Mouse (Mus musculus): ENCODE measurements around the gene Adamts9.

Gene Adamts9

DNA sequence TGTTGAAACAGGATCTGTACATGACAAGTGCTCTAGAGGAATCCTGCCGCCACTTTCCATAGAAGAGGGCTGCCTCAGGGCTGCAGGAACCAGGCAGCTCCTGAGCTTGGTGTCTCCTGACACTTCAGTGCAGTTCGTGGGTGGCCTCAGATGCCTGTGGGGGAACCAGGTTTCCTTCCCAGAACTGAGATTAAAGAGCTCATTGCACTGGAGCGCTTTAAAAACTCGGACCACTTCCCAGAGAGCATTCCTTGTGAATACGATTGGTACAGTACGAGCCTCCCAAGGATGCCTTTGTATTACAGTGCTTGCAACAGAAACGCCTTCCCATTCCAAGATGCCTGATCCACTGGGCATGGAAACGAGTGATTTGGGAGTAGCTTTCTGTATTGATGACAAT lies 18.8 kb downstream of the Adamts9 start:
- DNase-seq (ENCODE audit: low spot score): no peak

DNA sequence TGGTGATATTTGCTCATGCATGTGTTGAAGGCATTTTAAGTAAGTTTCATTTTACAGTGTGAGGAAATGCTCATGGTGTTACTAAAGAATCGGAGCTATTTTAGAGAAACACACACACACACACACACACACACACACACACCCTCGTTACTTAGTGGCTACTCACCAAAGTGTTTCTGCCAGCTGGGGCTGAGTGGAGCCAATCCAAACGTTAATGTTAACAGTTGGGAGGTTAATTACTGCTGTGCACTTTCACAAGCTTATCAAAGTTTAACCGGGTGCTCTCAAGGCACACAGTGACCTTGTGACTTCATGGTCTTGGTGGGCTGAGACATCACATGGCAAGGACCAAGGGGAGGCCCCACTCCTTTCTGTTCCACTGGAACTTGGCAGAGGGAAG lies 21.4 kb downstream of the Adamts9 start:
- DNase-seq (ENCODE audit: low spot score): no peak

DNA sequence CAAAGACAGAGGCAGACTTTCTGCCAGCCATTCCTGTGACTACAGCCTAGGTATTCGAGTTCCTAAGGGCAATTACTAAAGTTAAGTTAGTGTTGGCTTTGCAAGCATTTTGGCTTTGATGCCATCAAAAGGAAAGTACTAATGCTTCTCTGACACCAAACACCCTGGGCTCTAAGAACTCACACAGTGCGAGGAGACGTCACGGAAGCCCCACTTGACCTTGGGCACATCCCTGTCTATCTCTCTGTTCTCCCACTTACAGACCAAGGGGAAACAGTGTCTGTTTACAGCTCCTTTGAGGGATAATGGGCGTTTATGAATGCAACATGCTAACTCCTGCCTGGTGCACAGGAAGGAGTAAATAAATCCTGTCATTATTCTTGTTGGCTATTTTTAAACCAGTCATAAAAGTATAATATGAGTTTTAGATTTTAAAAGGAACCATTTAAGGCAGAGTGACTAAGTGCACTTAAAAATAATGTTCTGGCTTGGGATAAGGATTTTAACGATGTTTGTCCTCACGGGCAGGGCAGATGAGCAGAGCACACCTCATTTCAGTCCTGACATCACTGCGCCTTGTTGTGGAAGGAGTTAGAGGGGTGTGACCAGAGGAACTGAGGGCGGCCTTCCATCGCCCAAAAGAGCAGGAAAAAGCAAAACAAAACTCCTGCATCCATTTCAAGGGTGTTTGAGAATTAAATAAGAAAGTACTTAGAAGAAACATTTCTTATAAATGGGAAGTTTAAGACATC lies 22.2 kb downstream of the Adamts9 start:
- no peak for DNase-seq (ENCODE audit: low spot score)

- DNase-seq (ENCODE audit: low spot score): no peak
Measured at GRCm38 (mm10) chr6:92910611-92911010, 32.7 kb downstream of the Adamts9 start.

DNA sequence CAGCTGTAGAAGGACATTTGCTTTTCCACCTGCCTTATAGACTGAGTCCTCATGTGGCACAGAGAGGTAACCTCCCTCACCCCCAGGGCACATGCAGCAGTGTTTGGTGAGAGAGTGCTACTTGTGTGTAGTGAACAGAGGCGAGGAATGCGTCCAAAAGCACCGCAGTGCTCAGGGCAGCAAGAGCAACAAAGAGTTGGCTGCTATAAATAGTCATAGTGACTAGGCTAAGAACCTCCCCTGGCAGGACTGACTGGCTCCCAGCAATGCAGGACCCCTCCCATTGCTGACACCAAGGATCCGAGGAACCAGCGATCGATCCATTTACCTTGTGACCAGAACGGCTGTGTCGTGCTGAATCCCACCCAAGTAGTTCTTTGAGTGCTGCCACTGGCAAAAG lies 33.9 kb downstream of the Adamts9 start:
- no peak for DNase-seq (ENCODE audit: low spot score)

DNA sequence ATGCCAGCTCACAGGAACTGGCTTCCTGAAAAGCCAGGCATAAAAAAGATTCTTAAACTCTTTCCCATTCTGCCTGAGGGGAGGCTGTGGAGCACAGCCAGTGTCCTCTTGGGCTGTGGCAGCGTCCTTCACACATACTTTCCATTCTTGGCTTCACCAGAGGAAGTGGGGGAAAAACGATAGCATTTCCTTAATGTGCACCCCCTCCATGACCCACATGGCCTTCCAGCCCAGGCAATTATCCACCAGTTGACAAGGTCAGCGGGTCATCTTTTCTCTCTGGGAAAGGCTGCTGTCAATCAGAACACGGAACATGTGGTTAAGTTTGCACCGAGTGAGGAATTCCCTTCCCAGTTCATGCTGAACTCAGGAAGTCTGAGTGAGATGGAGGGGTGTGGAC lies 37.4 kb downstream of the Adamts9 start:
- no peak for DNase-seq (ENCODE audit: low spot score)

DNA sequence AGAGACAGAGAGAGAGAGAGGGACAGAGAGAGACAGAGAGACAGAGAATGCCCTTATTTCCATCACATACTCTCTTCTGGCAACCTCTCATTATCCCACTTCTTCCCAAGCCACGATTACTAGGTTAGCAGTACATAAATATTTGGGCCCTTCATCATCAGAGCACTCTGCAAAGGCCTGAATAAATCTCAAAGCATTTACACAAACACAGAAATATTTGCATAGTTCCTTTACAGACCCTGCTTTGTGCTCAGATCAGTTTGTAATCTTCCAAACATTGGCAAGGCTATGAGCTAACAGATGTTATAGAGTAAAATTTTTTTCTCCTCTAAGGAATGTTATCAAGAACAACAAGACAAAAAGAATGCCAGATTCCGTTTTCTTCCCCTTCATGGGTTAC lies 38.8 kb downstream of the Adamts9 start:
- DNase-seq (ENCODE audit: low spot score): no peak

- peak; percentile 54 for DNase-seq (ENCODE audit: low spot score)
Measured at GRCm38 (mm10) chr6:92904037-92904436, 39.3 kb downstream of the Adamts9 start.

GRCm38 (mm10) chr6:92891535-92891934 lies 51.8 kb downstream of the Adamts9 start:
- no peak for DNase-seq (ENCODE audit: low spot score)

- DNase-seq (ENCODE audit: low spot score): no peak
Measured at GRCm38 (mm10) chr6:92883131-92883900, 60.0 kb downstream of the Adamts9 start.

GRCm38 (mm10) chr6:92882446-92882845 lies 60.8 kb downstream of the Adamts9 start:
- DNase-seq (ENCODE audit: low spot score): no peak

- no peak for DNase-seq (ENCODE audit: low spot score)
Measured at GRCm38 (mm10) chr6:92879700-92880265, 63.5 kb downstream of the Adamts9 start.

GRCm38 (mm10) chr6:92878771-92879170 lies 64.5 kb downstream of the Adamts9 start:
- no peak for DNase-seq (ENCODE audit: low spot score)

DNA sequence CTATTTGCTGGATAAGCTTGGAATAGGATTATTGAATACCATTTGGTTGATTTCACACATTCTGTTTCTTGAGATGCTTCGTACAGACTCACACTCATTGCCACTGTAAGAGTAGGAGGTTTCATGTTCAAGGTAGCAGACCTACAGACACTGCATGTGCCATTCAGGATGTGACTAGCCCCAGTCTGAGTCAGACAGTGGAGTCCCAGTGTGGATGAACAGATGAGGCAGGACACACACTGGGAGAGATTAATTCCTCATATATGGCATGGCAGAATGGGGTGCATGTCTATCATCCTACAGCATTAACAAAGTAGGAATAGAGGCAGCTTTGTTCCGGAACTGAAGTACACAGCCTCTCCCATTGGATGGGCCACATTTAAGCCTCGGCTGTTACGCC lies 66.1 kb downstream of the Adamts9 start:
- no peak for DNase-seq (ENCODE audit: low spot score)

DNA sequence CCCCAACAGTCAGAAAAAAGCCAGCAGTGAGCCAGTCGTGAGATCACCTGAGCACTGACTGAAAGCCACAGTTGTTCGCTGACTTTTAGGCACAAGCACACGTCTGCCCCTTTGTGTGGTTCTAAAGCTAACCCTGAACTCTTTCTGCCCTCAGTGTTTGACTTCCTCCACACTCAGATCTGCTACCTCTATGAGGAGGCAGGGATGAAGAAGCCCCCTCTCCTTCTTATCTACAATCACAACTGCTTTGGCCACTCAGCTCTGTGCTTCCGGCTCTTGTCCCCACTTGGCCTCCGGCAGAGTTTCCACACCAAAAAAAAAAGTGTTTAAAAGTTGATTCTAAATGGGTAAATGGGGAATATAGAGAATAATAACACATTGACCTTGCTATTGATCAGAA lies 67.2 kb downstream of the Adamts9 start:
- no peak for DNase-seq (ENCODE audit: low spot score)

- DNase-seq (ENCODE audit: low spot score): no peak
Measured at GRCm38 (mm10) chr6:92875340-92875739, 68.0 kb downstream of the Adamts9 start.

- DNase-seq (ENCODE audit: low spot score): no peak
Measured at GRCm38 (mm10) chr6:92874854-92875253, 68.4 kb downstream of the Adamts9 start.

DNA sequence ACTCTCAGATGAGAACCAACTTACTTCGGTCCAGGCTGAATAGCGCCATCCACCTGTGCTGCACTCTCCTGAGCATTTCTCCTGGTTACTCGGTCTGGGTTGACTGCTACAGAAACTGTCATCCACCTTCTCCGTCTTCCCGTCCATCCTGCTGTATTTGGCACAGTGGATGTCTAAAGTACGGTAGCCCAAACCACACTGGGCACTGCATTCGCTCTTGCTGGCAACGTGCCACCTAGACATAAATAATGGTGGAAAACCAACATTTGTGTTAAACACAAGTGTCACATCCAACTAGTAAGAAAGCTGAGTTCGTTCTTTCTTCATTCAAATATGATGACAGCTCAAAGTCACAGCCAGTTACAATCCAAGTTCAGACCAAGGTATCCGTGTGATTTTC lies 70.5 kb downstream of the Adamts9 start:
- DNase-seq (ENCODE audit: low spot score): no peak

DNA sequence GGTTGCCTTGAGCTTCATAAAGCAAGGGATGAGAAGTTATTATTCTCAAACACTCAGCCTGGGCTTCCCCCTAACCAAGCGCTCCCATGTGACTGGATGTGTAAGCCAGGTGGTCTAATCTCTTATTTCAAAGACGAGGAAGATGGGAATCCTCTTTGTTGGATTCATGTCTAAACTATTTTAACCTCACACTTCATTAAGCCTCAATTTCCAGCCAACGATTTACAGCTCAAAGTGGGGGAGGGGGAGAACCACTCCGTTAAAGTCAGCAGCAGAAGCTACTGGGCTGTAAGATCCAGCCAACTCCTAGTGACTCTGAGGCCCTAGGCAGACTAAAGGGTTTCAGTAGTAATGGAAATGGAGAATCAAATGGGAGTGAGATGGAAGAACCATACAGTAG lies 71.5 kb downstream of the Adamts9 start:
- DNase-seq (ENCODE audit: low spot score): no peak

DNA sequence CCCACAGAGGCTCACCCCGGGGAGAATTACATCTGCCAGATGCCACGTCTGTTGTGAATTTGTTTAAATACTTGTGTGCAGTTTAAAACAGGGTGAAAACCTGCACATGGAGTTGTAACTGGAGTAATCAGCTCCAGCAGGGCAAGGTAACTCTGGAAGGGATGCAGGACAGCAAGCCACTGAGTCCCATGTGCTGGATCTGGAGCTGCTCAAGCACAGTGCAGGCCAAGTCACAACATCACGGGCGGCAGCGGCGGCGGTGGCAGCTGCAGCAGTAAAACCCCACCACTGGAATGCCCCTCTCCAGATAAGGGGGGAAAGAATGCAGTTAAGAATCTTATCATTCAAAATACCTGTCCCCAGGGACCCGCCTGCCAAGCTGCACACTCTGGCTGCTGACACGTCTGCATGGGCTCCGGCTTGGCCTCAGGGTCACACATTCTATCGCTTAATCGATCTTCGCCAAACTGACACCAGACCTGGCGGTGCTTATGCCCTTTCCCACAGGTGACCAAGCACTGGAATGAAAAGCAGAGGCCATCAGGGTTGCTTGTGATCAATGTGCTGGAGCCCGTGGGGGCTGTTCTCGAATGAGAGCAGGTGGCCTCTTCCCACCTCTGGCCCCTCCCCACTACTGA lies 73.6 kb downstream of the Adamts9 start:
- DNase-seq (ENCODE audit: low spot score): no peak

DNA sequence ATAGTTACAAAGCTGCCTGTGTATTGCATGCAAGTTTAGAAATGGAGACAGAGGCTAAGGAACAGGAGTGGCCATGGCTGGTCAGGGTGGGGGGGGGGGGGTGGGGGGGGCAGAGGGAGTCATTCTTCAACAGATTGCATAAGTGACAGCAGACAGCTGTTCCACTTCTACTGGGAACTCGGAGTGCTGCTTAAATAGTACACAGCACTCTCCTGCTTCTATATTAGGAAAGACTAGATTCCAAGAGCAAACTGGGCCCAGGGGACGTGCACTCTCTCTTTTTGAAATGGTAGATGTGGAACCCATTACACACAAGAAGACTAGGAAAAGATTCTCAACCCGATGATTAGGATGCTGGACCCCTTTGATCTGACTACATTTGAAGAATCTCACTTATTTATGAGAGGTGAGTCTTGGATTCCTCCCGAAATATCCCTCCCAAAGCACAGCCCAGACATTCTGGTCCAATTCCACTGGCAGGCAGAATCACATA lies 74.2 kb downstream of the Adamts9 start, which contains the start of gene Gm15737:
Gm15737 (plus strand) TSS at position 269 of the 493 bp plus-strand sequence.
- DNase-seq (ENCODE audit: low spot score): no peak

DNA sequence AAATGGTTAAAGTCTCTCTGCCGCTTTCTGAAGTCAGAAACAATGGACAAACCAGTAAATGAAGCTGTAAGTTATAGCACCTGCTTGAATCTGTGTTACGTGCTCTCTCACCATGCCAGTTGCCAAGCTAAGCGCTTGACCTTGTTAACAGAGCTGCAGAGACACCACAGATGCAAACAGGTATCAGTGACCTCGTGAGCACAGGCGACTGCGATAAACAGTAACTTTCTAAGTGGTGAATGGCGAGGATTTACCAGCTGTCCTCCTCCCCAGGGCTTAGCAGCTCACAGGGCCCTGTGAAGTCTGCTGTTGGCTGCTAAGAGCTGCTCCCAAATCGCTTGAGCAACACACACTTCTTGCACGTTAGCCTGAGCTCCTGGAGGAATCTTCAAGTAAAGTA lies 80.7 kb downstream of the Adamts9 start:
- DNase-seq (ENCODE audit: low spot score): no peak

Measured in MN1 (cell line).